Mouse (Mus musculus) brain, embryonic 14.5 days (tissue): ENCODE measurements around the gene Cldnd1.
A peak's percentile ranks its signal among the peaks of the same experiment; 100 is the strongest.

ENCODE experiments used
- CTCF ChIP-seq: fragments of 200-500 bp; IDR thresholded peaks from 2 replicates; pipeline ENCODE4 v1.5.1; 2012; ENCODE audit warnings: inconsistent platforms, mild to moderate bottlenecking, moderate library complexity, borderline replicate concordance; ENCODE audit not compliant: insufficient read depth, insufficient read length; ENCODE audit errors: extremely low read depth
- POLR2A ChIP-seq: fragments of 200-500 bp; IDR thresholded peaks from 2 replicates; pipeline ENCODE4 v1.6.1; 2012; ENCODE audit warnings: mild to moderate bottlenecking, inconsistent platforms, borderline replicate concordance; ENCODE audit not compliant: poor library complexity, insufficient read depth, insufficient read length, severe bottlenecking; ENCODE audit errors: extremely low read depth

GRCm38 (mm10) chr16:58727477-58728131 is at the start of gene Cldnd1:
- TF ChIP-seq CTCF = no peak
- peak; percentile 52; the same call in 1 of the 2 replicates for TF ChIP-seq POLR2A
